Mouse (Mus musculus) liver, embryonic 15.5 days (tissue): ENCODE measurements around the gene Cdc37. TPM values are rescaled to one million over a fixed set of nuclear protein-coding genes. Genes with fewer than 3 reads are reported as not detected.
A peak's percentile ranks its signal among the peaks of the same experiment; 100 is the strongest.

Source experiments
- ATAC-seq: fragments of 200-750 bp; cut with Nextera tagmentation; 2 replicates; pipeline ENCODE4 v1.8.0; 2017; ENCODE audit warnings: moderate number of reproducible peaks, mild to moderate bottlenecking, moderate library complexity; ENCODE audit not compliant: insufficient read depth
- H3K27ac ChIP-seq: fragments of 300-500 bp; sonication (generic); replicated peaks from 2 replicates; pipeline ENCODE4 v1.5.1; 2015; ENCODE audit warnings: mild to moderate bottlenecking, inconsistent platforms
- H3K27me3 ChIP-seq: fragments of 300-500 bp; sonication (generic); 2 replicates; pipeline ENCODE4 v1.6.1; 2015; ENCODE audit warnings: mild to moderate bottlenecking, inconsistent platforms
- H3K36me3 ChIP-seq: fragments of 300-500 bp; sonication (generic); replicated peaks from 2 replicates; pipeline ENCODE4 v1.6.1; 2015; ENCODE audit warnings: moderate library complexity, mild to moderate bottlenecking, inconsistent platforms
- H3K4me1 ChIP-seq: fragments of 300-500 bp; sonication (generic); replicated peaks from 2 replicates; pipeline ENCODE4 v1.6.1; 2015; ENCODE audit warnings: inconsistent platforms
- H3K4me2 ChIP-seq: fragments of 300-500 bp; sonication (generic); 2 replicates; pipeline ENCODE4 v1.6.1; 2015; ENCODE audit warnings: moderate library complexity, mild to moderate bottlenecking, inconsistent platforms
- H3K4me3 ChIP-seq: fragments of 300-500 bp; sonication (generic); replicated peaks from 2 replicates; pipeline ENCODE4 v1.5.1; 2015; ENCODE audit warnings: mild to moderate bottlenecking, inconsistent platforms
- H3K9ac ChIP-seq: fragments of 300-500 bp; sonication (generic); 2 replicates; pipeline ENCODE4 v1.6.1; 2015; ENCODE audit warnings: moderate library complexity, mild to moderate bottlenecking, inconsistent platforms
- H3K9me3 ChIP-seq: fragments of 300-500 bp; sonication (generic); replicated peaks from 2 replicates; pipeline ENCODE4 v1.6.1; 2016; ENCODE audit warnings: inconsistent platforms
- WGBS: fragments of 180-500 bp; shearing (Covaris S2); methylation state at CpG from one replicate; pipeline ENCODE4 v1.1.7; 2015; ENCODE audit warnings: mixed read lengths; ENCODE audit not compliant: insufficient replicate concordance; 5-methylcytosine and 5-hydroxymethylcytosine counted together
- polyA plus RNA-seq: library from polyadenylated mRNA; unstranded; fragments of >200 nt; fragmentation: Nextera tagmentation; extraction: Ambion mirVana; gene quantifications from 2 replicates; pipeline ENCODE4 v1.2.1, GENCODE M21; 2015

Cdc37 gene
- polyA plus RNA-seq, 1 experiment from 2014 or later, result 122 TPM

GRCm38 (mm10) chr9:21091707-21092320, 58.0 kb downstream of the Cdc37 start, which contains the start of the genes Gm38431 and Raver1:
Gene Gm38431 (minus strand): TSS chr9:21091997.
Gene Raver1 (minus strand): TSS chr9:21092008.
- WGBS, result under 1% methylated on average over 54 of the region's 54 CpGs
- ATAC-seq, result peak; percentile 98
- Histone ChIP-seq H3K27me3 (no peaks in the 10 kb centered on the region), H3K4me2 (peak within 1 kb of the TSS; percentile 82), H3K4me1 (peaks cover 48% of the 10 kb centered on the region), H3K4me3 (peak within 1 kb of the TSS; percentile 76), H3K9ac (peak within 1 kb of the TSS; percentile 66), H3K36me3 (peaks cover 39% of the 10 kb centered on the region), H3K9me3 (no peaks in the 10 kb centered on the region), H3K27ac (peak within 1 kb of the TSS; percentile 84)

GRCm38 (mm10) chr9:21090972-21091706, 58.6 kb downstream of the Cdc37 start:
- H3K27ac ChIP-seq, result peak overlapping the region; percentile 84
- no peaks in the 10 kb centered on the region for H3K27me3 ChIP-seq
- H3K9ac ChIP-seq, result peak overlapping the region; percentile 66
- H3K4me2 ChIP-seq, result peak overlapping the region; percentile 82
- H3K36me3 ChIP-seq, result peaks cover 46% of the 10 kb centered on the region
- H3K4me1 ChIP-seq, result peaks cover 48% of the 10 kb centered on the region
- WGBS, result under 1% methylated on average over 24 of the region's 24 CpGs
- no peaks in the 10 kb centered on the region for H3K9me3 ChIP-seq
- peak overlapping the region; percentile 76 for H3K4me3 ChIP-seq
- ATAC-seq, result peak; percentile 2; the same call in 1 of the 2 replicates

GRCm38 (mm10) chr9:21090537-21090936, 59.2 kb downstream of the Cdc37 start:
- 94% methylated on average over 1 of the region's 1 CpGs for WGBS
- Histone ChIP-seq H3K36me3 (peaks cover 52% of the 10 kb centered on the region), H3K9me3 (no peaks in the 10 kb centered on the region), H3K27me3 (no peaks in the 10 kb centered on the region), H3K4me3 (peak overlapping the region; percentile 76), H3K9ac (peak overlapping the region; percentile 66), H3K4me2 (peak overlapping the region; percentile 82), H3K4me1 (peaks cover 48% of the 10 kb centered on the region), H3K27ac (peak overlapping the region; percentile 84; the same call in 1 of the 2 replicates)
- no peak for ATAC-seq

GRCm38 (mm10) chr9:21083324-21083723, 66.5 kb downstream of the Cdc37 start:
- ATAC-seq, result no peak; the same call in 1 of the 2 replicates
- no peak overlapping the region for H3K27ac ChIP-seq
- no peak overlapping the region for H3K4me2 ChIP-seq
- H3K4me1 ChIP-seq, result peaks cover 30% of the 10 kb centered on the region
- no peak overlapping the region for H3K4me3 ChIP-seq
- H3K36me3 ChIP-seq, result peaks cover 97% of the 10 kb centered on the region
- H3K27me3 ChIP-seq, result no peaks in the 10 kb centered on the region
- 50% methylated on average over 3 of the region's 3 CpGs for WGBS
- H3K9ac ChIP-seq, result no peak overlapping the region
- H3K9me3 ChIP-seq, result no peaks in the 10 kb centered on the region

Other genes with a start within 250 kb of the Cdc37 start
- gene Dnmt1, start 190.1 kb downstream of the Cdc37 start, polyA plus RNA-seq, result 54.5 and 59.1 TPM in 2 replicates
- gene S1pr2, start 173.2 kb downstream of the Cdc37 start, polyA plus RNA-seq, result 4.2 and 4.8 TPM in 2 replicates
- gene Mrpl4, start 147.2 kb downstream of the Cdc37 start, polyA plus RNA-seq, result 62.1 and 66.9 TPM in 2 replicates
- gene Icam1, start 134.0 kb downstream of the Cdc37 start, polyA plus RNA-seq, result 10.2 and 11.3 TPM in 2 replicates
- 195 and 201 TPM in 2 replicates for gene Icam4, start 120.6 kb downstream of the Cdc37 start, polyA plus RNA-seq
- gene Icam5, start 117.9 kb downstream of the Cdc37 start, polyA plus RNA-seq, result 0.25 and 0.43 TPM in 2 replicates
- gene Zglp1, start 82.9 kb downstream of the Cdc37 start, polyA plus RNA-seq, result 0.63 TPM in 1 of 2 replicates, not detected in the other
- gene Gm49373, start 76.9 kb downstream of the Cdc37 start, polyA plus RNA-seq, result 0.18 and 0.50 TPM in 2 replicates
- 29.1 and 31.1 TPM in 2 replicates for gene Fdx1l, start 76.4 kb downstream of the Cdc37 start, polyA plus RNA-seq
- gene Gm38431, start 58.0 kb downstream of the Cdc37 start, polyA plus RNA-seq, result 1.9 and 2.4 TPM in 2 replicates
- gene Raver1, start 58.0 kb downstream of the Cdc37 start, polyA plus RNA-seq, result 21.7 and 23.4 TPM in 2 replicates
- 7.4 and 8.8 TPM in 2 replicates for gene Tyk2, start 18.7 kb downstream of the Cdc37 start, polyA plus RNA-seq
- 1.7 and 1.8 TPM in 2 replicates for gene Pde4a, start 15.7 kb upstream of the Cdc37 start, polyA plus RNA-seq
- gene Keap1, start 89.4 kb upstream of the Cdc37 start, polyA plus RNA-seq, result 27.9 and 30.5 TPM in 2 replicates
- gene S1pr5, start 98.5 kb upstream of the Cdc37 start, polyA plus RNA-seq, result 0.06 and 0.07 TPM in 2 replicates
- gene Atg4d, start 115.3 kb upstream of the Cdc37 start, polyA plus RNA-seq, result 97.2 and 118 TPM in 2 replicates
- 6.0 and 6.7 TPM in 2 replicates for gene Kri1, start 138.0 kb upstream of the Cdc37 start, polyA plus RNA-seq
- 129 and 144 TPM in 2 replicates for gene Cdkn2d, start 141.4 kb upstream of the Cdc37 start, polyA plus RNA-seq
- 0.28 and 0.68 TPM in 2 replicates for gene Ap1m2, start 162.4 kb upstream of the Cdc37 start, polyA plus RNA-seq
- 16.7 and 17.6 TPM in 2 replicates for gene Slc44a2, start 170.7 kb upstream of the Cdc37 start, polyA plus RNA-seq
- 38.8 and 42.2 TPM in 2 replicates for gene Ilf3, start 217.9 kb upstream of the Cdc37 start, polyA plus RNA-seq